Mouse (Mus musculus) spleen, postnatal 14 days (tissue): Measurements from ENCODE around the gene Chic2.
A peak's percentile ranks its signal among the peaks of the same experiment; 100 is the strongest.

Source experiments
- DNase-seq, 2 experiments: peaks; one replicate each; pipeline ENCODE4 v3.0.0; 2021 to 2022; ENCODE audit warnings: low spot score in 2 of 2

Chic2 gene

GRCm38 (mm10) chr5:75044310-75044904 lies at the start of gene Chic2:
TSS of gene Chic2 (minus strand) at chr5:75044774.
- DNase-seq: peak; percentile 62 to 74

GRCm38 (mm10) chr5:75085906-75086305 lies 41.3 kb upstream of the Chic2 start:
- DNase-seq: no peak

- DNase-seq: no peak
Observed at GRCm38 (mm10) chr5:75085521-75085875, 40.9 kb upstream of the Chic2 start.

GRCm38 (mm10) chr5:75084871-75085520 lies 40.4 kb upstream of the Chic2 start:
- DNase-seq: no peak

- no peak for DNase-seq
Observed at GRCm38 (mm10) chr5:75084393-75084870, 39.9 kb upstream of the Chic2 start.

- DNase-seq: no peak
Observed at GRCm38 (mm10) chr5:75083591-75084392, 39.2 kb upstream of the Chic2 start.

GRCm38 (mm10) chr5:75083061-75083460 lies 38.5 kb upstream of the Chic2 start:
- no peak for DNase-seq

GRCm38 (mm10) chr5:75082439-75082838 lies 37.9 kb upstream of the Chic2 start:
- DNase-seq: no peak

GRCm38 (mm10) chr5:75079564-75079963 lies 35.0 kb upstream of the Chic2 start:
- DNase-seq: no peak

- DNase-seq: no peak
Observed at GRCm38 (mm10) chr5:75077051-75077380, 32.4 kb upstream of the Chic2 start.

- no peak for DNase-seq
Observed at GRCm38 (mm10) chr5:75076326-75077050, 31.9 kb upstream of the Chic2 start.

- DNase-seq: no peak
Observed at GRCm38 (mm10) chr5:75075383-75075941, 30.9 kb upstream of the Chic2 start, which contains the start of gene Gsx2. TSS of gene Gsx2 (plus strand) at chr5:75075601.

GRCm38 (mm10) chr5:75074537-75075382 lies 30.2 kb upstream of the Chic2 start:
- no peak for DNase-seq

- no peak for DNase-seq
Observed at GRCm38 (mm10) chr5:75074132-75074531, 29.6 kb upstream of the Chic2 start.

- no peak for DNase-seq
Observed at GRCm38 (mm10) chr5:75073684-75074083, 29.1 kb upstream of the Chic2 start.

- DNase-seq: no peak
Observed at GRCm38 (mm10) chr5:75073167-75073566, 28.6 kb upstream of the Chic2 start.

GRCm38 (mm10) chr5:75072532-75072931 lies 28.0 kb upstream of the Chic2 start:
- no peak for DNase-seq

GRCm38 (mm10) chr5:75071951-75072350 lies 27.4 kb upstream of the Chic2 start:
- no peak for DNase-seq

GRCm38 (mm10) chr5:75070656-75071375 lies 26.2 kb upstream of the Chic2 start:
- DNase-seq: no peak

GRCm38 (mm10) chr5:75070132-75070531 lies 25.6 kb upstream of the Chic2 start:
- DNase-seq: no peak
